Mouse (Mus musculus) erythroblast, embryonic 14.5 days (primary cell): Measurements from ENCODE around the gene Homer2.

ENCODE experiments used
- GATA1 ChIP-seq: IDR thresholded peaks from 2 replicates; pipeline ENCODE4 v1.6.1; 2012; ENCODE audit warnings: low read length, inconsistent platforms, mixed read lengths
- TAL1 ChIP-seq: IDR thresholded peaks from 3 replicates; pipeline ENCODE4 v1.6.1; 2012; ENCODE audit warnings: low read length, inconsistent platforms, mixed read lengths

GRCm38 (mm10) chr7:81554369-81554768, 153.0 kb downstream of the Homer2 start:
- no peak for TF ChIP-seq GATA1
- no peak for TF ChIP-seq TAL1
